Mouse (Mus musculus) lung, embryonic 15.5 days (tissue): ENCODE data around the gene Izumo1. TPM values are rescaled to one million over a fixed set of nuclear protein-coding genes. Genes with fewer than 3 reads are reported as not detected.

Source experiments
- ATAC-seq: fragments of 200-750 bp; cut with Nextera tagmentation; 2 replicates; pipeline ENCODE4 v1.8.0; 2017; ENCODE audit warnings: moderate number of reproducible peaks, borderline replicate concordance; ENCODE audit not compliant: low FRiP score, low TSS enrichment; ENCODE audit errors: extremely low read depth
- H3K27ac ChIP-seq: fragments of 300-500 bp; sonication (generic); 2 replicates; pipeline ENCODE4 v1.5.1; 2015; ENCODE audit warnings: moderate library complexity, mild to moderate bottlenecking, inconsistent platforms
- H3K27me3 ChIP-seq: fragments of 300-500 bp; sonication (generic); 2 replicates; pipeline ENCODE4 v1.6.1; 2015; ENCODE audit warnings: inconsistent platforms
- H3K36me3 ChIP-seq: fragments of 300-500 bp; sonication (generic); 2 replicates; pipeline ENCODE4 v1.6.1; 2015; ENCODE audit warnings: inconsistent platforms
- H3K4me1 ChIP-seq: fragments of 300-500 bp; sonication (generic); 2 replicates; pipeline ENCODE4 v1.6.1; 2015; ENCODE audit warnings: inconsistent platforms
- H3K4me2 ChIP-seq: fragments of 300-500 bp; sonication (generic); 2 replicates; pipeline ENCODE4 v1.6.1; 2015; ENCODE audit warnings: inconsistent platforms, mild to moderate bottlenecking, moderate library complexity
- H3K4me3 ChIP-seq: fragments of 300-500 bp; sonication (generic); 2 replicates; pipeline ENCODE4 v1.5.1; 2015; ENCODE audit warnings: mild to moderate bottlenecking, inconsistent platforms
- H3K9ac ChIP-seq: fragments of 300-500 bp; sonication (generic); 2 replicates; pipeline ENCODE4 v1.6.1; 2015; ENCODE audit warnings: inconsistent platforms
- H3K9me3 ChIP-seq: fragments of 300-500 bp; sonication (generic); 2 replicates; pipeline ENCODE4 v1.6.1; 2016; ENCODE audit warnings: inconsistent platforms
- WGBS: fragments of 180-500 bp; shearing (Covaris S2); methylation state at CpG from one replicate; pipeline ENCODE4 v1.1.7; 2015; 5-methylcytosine and 5-hydroxymethylcytosine counted together
- polyA plus RNA-seq: library from polyadenylated mRNA; unstranded; fragments of >200 nt; fragmentation: Nextera tagmentation; extraction: Ambion mirVana; gene quantifications from 2 replicates; pipeline ENCODE4 v1.2.1, GENCODE M21; 2015

Gene Izumo1
- polyA plus RNA-seq, 1 experiment from 2014 or later, result 0.29 TPM

DNA sequence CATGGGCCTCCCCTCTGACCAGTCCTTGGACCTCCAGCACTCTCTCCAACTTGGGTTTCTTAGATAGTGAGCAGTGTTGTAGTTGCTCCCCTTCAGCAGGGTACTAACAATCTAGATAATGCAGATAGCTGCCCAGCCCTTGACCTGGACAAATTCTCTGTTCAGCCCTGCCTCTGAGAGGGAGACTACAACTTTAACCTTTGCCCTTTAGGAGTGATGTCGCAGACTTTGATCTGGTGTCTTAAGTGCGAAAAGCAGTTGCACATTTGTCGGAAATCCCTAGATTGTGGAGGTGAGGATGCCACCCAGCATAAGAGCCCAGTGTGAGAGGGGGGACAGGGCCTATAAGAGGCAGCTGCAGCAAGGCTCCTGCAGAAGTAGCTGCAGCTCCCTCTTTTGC is 3.1 kb downstream of the Izumo1 start:
- no peaks in the 10 kb centered on the region for H3K36me3 ChIP-seq
- H3K4me1 ChIP-seq, result peaks cover 4% of the 10 kb centered on the region; the same call in 1 of the 2 replicates
- no peak overlapping the region for H3K4me3 ChIP-seq
- H3K9me3 ChIP-seq, result no peaks in the 10 kb centered on the region
- no peak overlapping the region for H3K4me2 ChIP-seq
- no peak overlapping the region for H3K9ac ChIP-seq
- WGBS, result 53% methylated on average over 3 of the region's 3 CpGs
- no peak for ATAC-seq
- H3K27me3 ChIP-seq, result peaks cover 20% of the 10 kb centered on the region
- H3K27ac ChIP-seq, result no peak overlapping the region

DNA sequence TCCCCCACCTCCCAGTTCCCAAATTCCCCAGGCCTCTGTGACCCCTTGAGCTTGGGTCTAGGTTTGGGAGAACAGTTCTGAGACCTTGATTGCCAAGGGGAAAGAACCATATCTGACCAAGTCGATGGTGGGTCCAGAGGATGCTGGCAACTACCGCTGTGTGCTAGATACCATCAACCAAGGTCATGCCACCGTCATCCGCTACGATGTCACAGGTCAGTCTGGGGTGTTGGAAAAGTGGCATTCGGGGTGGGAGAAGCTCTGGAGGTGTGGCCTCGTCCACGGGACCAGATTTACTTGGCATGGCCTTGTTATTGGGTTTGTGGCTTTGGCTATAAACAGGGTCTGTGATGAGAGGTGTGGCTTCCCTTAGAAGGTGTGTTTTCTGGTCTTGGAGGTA is 3.9 kb downstream of the Izumo1 start:
- Histone ChIP-seq H3K4me1 (peaks cover 4% of the 10 kb centered on the region; the same call in 1 of the 2 replicates), H3K36me3 (no peaks in the 10 kb centered on the region), H3K9ac (no peak overlapping the region), H3K4me3 (no peak overlapping the region), H3K4me2 (no peak overlapping the region), H3K27ac (no peak overlapping the region), H3K9me3 (no peaks in the 10 kb centered on the region), H3K27me3 (peaks cover 20% of the 10 kb centered on the region)
- WGBS, result 86% methylated on average over 8 of the region's 8 CpGs
- ATAC-seq, result no peak

DNA sequence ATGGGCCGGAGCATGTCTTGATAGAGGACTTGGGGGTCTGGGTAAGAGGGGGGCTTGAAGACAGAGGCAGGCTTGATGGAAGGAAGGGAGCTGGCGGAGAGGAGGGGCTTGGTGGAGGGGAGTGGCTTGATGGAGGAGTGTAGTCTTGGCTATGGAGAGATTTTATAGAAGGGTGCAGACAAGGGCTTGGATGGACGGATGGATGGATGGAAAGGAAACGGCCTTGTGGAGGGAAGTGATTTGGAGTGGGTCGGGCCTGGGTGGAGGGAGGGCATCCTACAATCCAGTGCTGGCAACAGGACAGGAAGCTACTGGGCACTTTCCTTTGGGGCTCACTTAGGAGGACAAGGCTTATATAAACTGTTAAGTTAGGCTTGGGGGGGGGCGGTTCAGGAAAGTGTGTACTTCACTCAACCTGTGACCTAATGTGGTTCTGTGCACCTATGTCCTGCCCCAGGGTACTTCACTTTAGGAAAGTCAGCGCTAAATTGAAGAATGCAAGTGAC is 5.0 kb downstream of the Izumo1 start:
- Histone ChIP-seq H3K9me3 (no peaks in the 10 kb centered on the region), H3K27ac (peak overlapping the region; percentile 76), H3K36me3 (no peaks in the 10 kb centered on the region), H3K4me3 (no peak overlapping the region), H3K9ac (no peak overlapping the region), H3K27me3 (peaks cover 20% of the 10 kb centered on the region), H3K4me2 (peak overlapping the region; percentile 95; the same call in 1 of the 2 replicates), H3K4me1 (peaks cover 4% of the 10 kb centered on the region; the same call in 1 of the 2 replicates)
- no peak for ATAC-seq
- 76% methylated on average over 7 of the region's 7 CpGs for WGBS

DNA sequence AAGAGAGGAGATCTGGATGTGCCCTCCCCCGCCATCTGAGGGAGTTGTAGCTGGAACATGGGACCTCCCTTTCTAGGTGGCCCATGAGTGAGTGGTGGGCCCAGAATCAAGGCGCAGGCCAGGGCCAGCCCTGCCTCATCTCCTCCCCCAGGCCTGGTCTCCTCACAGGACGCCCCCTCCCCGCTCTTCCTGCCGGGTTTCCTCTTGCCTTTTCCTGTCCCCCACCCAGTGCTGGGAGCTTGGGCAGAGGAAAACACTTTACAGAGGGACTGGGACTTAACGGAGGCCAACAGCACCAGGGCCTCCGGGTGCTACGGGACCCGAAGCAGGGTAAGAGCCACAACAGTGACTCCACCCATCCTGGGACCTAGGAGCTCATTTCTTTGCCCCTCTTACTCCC is 5.7 kb downstream of the Izumo1 start, which contains the start of gene Rasip1:
TSS of gene Rasip1 (plus strand) at position 228 of the 400 bp plus-strand sequence.
- 73% methylated on average over 9 of the region's 9 CpGs for whole genome bisulfite sequencing
- peak; percentile 40 for ATAC-seq
- Histone ChIP-seq H3K4me2 (peak within 1 kb of the TSS; percentile 95), H3K27me3 (peaks cover 23% of the 10 kb centered on the region), H3K9me3 (no peaks in the 10 kb centered on the region), H3K36me3 (no peaks in the 10 kb centered on the region), H3K27ac (peak within 1 kb of the TSS; percentile 76), H3K4me1 (peaks cover 6% of the 10 kb centered on the region), H3K9ac (peak within 1 kb of the TSS; percentile 73), H3K4me3 (peak within 1 kb of the TSS; percentile 60)

DNA sequence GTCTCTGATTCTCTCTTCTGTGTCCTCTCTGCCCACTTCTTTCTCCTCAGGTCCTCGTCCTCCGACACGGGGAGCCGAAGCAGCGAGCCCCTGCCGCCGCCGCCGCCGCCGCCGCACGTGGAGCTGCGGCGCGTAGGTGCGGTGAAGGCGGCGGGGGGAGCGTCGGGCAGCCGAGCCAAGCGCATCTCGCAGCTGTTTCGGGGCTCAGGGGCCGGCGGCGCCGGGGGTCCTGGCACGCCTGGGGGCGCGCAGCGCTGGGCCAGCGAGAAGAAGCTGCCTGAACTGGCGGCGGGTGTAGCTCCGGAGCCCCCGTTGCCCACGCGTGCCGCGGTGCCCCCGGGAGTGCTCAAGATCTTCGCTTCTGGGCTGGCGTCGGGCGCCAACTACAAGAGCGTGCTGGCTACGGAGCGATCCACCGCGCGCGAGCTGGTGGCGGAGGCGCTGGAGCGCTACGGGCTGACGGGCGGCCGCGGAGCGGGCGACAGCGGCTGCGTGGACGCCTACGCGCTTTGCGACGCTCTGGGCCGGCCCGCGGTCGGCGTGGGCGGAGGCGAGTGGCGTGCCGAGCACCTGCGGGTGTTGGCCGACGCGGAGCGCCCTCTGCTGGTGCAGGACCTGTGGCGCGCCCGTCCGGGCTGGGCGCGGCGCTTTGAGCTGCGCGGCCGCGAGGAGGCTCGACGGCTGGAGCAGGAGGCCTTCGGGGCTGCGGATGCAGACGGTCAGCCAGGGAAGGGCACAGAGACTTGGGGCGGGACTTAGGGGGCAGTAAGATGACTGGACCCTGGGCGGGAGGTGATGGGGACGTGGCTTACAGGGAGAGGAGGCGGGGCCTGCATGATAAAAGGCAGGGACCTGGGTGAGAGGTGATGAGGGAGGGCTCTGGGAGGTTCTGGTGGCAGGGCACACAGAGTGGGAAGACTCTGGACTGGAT is 7.0 kb downstream of the Izumo1 start:
- H3K4me2 ChIP-seq, result peak overlapping the region; percentile 95
- ATAC-seq, result peak; percentile 78
- peak overlapping the region; percentile 60 for H3K4me3 ChIP-seq
- peak overlapping the region; percentile 73 for H3K9ac ChIP-seq
- peaks cover 12% of the 10 kb centered on the region for H3K4me1 ChIP-seq
- no peaks in the 10 kb centered on the region for H3K36me3 ChIP-seq
- peaks cover 33% of the 10 kb centered on the region for H3K27me3 ChIP-seq
- no peaks in the 10 kb centered on the region for H3K9me3 ChIP-seq
- 1% methylated on average over 103 of the region's 105 CpGs for WGBS
- peak overlapping the region; percentile 63 for H3K27ac ChIP-seq

DNA sequence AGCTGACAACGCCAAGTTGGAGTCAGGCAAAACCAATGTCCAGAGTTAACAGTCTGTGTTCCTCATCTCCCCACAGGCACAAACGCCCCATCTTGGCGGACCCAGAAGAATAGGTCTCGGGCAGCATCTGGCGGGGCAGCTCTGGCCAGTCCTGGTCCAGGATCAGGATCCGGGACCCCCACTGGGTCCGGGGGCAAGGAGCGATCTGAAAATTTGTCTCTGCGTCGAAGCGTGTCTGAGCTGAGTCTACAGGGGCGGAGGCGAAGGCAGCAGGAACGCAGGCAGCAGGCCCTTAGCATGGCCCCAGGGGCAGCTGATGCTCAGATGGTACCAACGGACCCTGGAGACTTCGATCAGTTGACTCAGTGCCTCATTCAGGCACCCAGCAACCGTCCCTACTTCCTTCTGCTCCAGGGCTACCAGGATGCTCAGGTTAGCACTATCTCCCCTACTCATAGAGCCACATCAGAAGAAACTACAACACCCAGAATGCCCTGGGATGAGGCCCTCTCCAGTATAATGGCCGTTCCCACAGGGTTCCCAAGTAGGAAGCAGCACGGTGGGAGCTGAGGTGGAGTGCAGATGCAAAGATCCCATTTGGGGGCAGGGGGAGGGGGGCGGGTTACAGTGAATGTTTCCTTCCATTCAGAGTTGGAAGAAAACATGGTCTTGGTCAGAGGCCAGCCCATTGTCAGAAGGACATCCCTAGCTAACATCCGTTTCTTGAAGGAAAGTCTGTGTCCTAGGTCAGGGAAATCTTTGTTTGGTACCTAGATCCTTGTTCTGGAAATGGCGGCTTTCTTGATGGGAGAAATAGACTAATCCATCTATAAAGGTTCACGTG is 8.7 kb downstream of the Izumo1 start:
- peak overlapping the region; percentile 20; the same call in 1 of the 2 replicates for H3K4me2 ChIP-seq
- no peaks in the 10 kb centered on the region for H3K36me3 ChIP-seq
- no peak overlapping the region for H3K4me3 ChIP-seq
- peaks cover 18% of the 10 kb centered on the region for H3K4me1 ChIP-seq
- peaks cover 33% of the 10 kb centered on the region for H3K27me3 ChIP-seq
- no peaks in the 10 kb centered on the region for H3K9me3 ChIP-seq
- no peak overlapping the region for H3K9ac ChIP-seq
- ATAC-seq, result no peak
- WGBS, result 72% methylated on average over 23 of the region's 23 CpGs
- H3K27ac ChIP-seq, result no peak overlapping the region

DNA sequence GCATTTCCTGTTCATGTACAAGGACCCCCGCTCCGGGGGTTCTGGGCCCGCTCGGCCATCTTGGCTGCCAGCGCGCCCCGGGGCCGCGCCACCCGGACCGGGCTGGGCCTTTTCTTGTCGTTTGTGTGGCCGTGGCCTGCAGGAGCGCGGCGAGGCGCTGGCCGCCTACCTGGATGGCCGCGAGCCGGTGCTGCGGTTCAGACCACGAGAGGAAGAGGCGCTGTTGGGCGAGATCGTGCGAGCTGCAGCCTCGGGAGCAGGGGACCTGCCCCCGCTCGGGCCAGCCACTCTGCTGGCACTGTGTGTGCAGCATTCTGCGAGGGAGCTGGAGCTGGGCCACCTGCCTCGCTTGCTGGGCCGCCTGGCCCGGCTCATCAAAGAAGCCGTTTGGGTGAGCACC is 10.9 kb downstream of the Izumo1 start:
- Histone ChIP-seq H3K9me3 (no peaks in the 10 kb centered on the region), H3K27me3 (peaks cover 25% of the 10 kb centered on the region), H3K4me2 (peak overlapping the region; percentile 53), H3K4me3 (peak overlapping the region; percentile 19), H3K4me1 (peaks cover 30% of the 10 kb centered on the region), H3K36me3 (peaks cover 10% of the 10 kb centered on the region; the same call in 1 of the 2 replicates), H3K27ac (0 out of 2 replicates have a peak overlapping the region, but pooled peaks have one; percentile 16), H3K9ac (peak overlapping the region; percentile 39)
- 16% methylated on average over 35 of the region's 35 CpGs for WGBS
- ATAC-seq, result no peak

DNA sequence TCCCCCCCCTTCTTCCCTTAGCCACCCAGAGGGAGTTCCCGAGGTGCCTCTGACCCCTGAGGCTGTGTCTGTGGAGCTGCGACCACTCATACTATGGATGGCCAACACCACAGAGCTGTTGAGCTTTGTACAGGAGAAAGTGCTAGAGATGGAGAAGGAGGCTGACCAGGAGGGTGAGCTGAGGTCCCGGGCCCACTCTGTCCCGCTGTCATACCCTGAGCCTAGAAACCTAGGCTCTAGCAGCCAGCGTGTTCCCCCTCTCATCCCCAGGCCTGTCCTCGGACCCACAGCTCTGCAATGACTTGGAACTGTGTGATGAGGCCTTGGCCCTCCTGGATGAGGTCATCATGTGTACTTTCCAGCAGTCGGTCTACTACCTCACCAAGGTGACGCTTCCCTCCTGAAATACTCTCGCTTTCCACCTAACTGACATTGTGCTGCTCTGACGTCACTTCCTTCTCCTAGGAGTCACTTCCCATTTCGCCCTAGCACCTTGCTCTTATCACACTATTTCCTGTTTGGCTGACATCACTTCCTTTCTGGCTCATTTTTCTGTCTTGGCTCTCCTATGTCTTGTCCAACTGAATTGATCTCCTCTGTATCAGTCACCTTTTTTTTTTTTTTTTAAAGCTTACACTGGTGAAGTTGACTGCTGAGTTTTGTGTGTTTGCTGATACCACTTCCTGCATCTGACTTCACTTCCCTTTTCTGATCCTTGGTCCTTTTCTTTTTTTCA is 13.5 kb downstream of the Izumo1 start:
- no peak overlapping the region for H3K4me3 ChIP-seq
- ATAC-seq, result no peak
- H3K27me3 ChIP-seq, result peaks cover 13% of the 10 kb centered on the region; the same call in 1 of the 2 replicates
- H3K36me3 ChIP-seq, result peaks cover 10% of the 10 kb centered on the region; the same call in 1 of the 2 replicates
- H3K9me3 ChIP-seq, result no peaks in the 10 kb centered on the region
- H3K4me2 ChIP-seq, result no peak overlapping the region
- H3K9ac ChIP-seq, result no peak overlapping the region
- WGBS, result 77% methylated on average over 11 of the region's 11 CpGs
- peak overlapping the region; percentile 71 for H3K27ac ChIP-seq
- peaks cover 42% of the 10 kb centered on the region for H3K4me1 ChIP-seq

DNA sequence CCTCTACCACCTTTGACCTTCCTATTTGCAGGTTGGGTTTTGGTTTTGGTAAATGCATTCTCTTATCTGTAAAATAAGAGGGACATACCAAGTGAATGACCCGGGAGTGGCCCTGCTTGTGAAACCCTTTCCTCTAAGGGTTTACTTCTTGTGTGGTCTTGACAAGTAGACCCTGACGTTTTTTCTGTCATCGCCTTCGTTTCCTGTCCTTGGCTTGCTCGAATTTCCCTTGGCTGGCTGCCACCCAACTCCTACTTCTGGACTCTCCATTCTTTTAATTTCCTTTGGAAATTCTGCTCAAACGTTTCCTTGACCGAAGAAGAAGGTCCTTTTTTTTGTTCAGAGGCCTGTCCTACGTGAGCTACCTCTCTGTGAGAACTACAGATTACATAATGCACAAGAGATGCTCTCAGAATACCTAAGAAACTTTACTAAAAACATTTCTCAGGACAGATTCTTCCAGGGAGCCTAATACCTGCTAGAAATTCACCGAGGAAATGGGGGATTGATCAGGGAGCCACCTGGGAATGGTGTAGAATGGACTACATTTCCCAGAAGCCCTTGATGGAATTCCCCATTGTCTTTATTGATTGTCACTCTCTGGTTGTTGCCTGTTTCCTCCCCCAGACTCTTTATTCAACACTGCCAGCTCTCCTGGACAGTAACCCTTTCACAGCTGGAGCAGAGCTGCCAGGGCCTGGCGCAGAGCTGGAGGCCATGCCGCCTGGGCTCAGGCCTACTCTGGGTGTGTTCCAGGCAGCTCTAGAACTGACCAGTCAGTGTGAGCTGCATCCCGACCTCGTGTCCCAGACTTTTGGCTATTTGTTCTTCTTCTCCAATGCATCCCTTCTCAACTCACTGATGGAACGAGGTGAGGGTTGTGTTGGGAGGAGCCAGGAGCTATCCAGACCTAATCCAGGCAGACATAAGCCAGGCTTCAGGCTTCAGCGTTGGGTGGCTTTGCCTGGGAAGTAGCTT is 14.4 kb downstream of the Izumo1 start:
- H3K4me1 ChIP-seq, result peaks cover 50% of the 10 kb centered on the region
- 47% methylated on average over 15 of the region's 15 CpGs for WGBS

DNA sequence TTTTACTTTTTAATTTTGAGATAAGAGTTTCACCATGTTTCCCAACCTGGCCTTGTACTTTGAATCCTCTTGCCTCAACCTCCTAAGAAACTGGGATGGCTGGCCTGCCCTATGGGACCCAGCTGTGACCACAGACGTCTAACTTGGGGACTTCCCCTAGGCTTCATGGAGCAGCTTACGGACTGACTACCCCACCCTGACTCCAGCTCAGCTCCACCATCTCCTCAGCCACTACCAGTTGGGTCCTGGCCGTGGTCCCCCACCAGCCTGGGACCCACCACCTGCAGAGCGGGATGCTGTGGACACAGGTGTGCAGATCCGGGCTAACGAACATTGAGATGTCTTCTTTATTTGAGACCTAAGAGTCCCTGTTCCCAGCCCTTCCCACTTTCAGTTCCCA is 16.1 kb downstream of the Izumo1 start:
- H3K4me3 ChIP-seq, result no peak overlapping the region
- WGBS, result 84% methylated on average over 6 of the region's 6 CpGs
- H3K9ac ChIP-seq, result no peak overlapping the region; the same call in 1 of the 2 replicates
- no peak overlapping the region for H3K27ac ChIP-seq
- H3K4me1 ChIP-seq, result peaks cover 61% of the 10 kb centered on the region
- H3K9me3 ChIP-seq, result no peaks in the 10 kb centered on the region
- no peak for ATAC-seq
- H3K4me2 ChIP-seq, result peak overlapping the region; percentile 52; the same call in 1 of the 2 replicates
- peaks cover 10% of the 10 kb centered on the region; the same call in 1 of the 2 replicates for H3K36me3 ChIP-seq
- peaks cover 6% of the 10 kb centered on the region; the same call in 1 of the 2 replicates for H3K27me3 ChIP-seq

More for the DNA sequence above, 14.4 kb downstream of the Izumo1 start:
- Histone ChIP-seq H3K9me3 (no peaks in the 10 kb centered on the region), H3K36me3 (peaks cover 10% of the 10 kb centered on the region; the same call in 1 of the 2 replicates), H3K27me3 (peaks cover 13% of the 10 kb centered on the region; the same call in 1 of the 2 replicates), H3K4me2 (no peak overlapping the region), H3K9ac (no peak overlapping the region), H3K27ac (peak overlapping the region; percentile 71), H3K4me3 (no peak overlapping the region)
- no peak for ATAC-seq
